Mouse (Mus musculus): Measurements from ENCODE around the gene Snx4.

DNA sequence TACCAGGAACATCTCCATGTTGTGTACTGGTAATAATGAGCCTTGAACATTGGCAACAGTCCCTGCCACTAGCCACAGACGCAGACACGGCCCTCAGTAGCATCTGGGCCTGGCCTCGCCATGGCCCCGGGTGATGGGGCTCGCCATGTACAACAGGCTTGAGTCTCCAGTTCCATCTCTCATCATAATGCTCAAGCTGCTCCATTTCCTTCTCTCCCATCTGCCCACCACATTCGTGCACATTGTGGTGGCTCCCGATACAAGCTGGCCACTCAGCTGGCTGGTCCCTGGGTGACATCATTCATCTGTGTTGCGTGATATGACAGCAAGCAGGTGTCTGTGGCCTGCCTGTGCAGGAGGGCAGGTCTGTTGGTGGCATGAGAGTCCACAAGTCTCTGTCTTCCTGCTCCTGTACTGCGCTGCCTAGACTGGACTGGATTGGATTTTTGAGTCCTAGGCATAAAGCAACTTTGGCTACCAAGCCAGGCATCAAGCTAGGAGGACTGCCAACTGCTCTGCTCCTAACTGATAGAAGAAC is 6.2 kb upstream of the Snx4 start:
- no peak for TF ChIP-seq GATA1 (IDR thresholded peaks at IDR 0.05; ENCODE audit: borderline replicate concordance, low read length)
- no peak for TF ChIP-seq FLI1 (IDR thresholded peaks at IDR 0.05; ENCODE audit: low read length)
